Mouse (Mus musculus) lung, embryonic 14.5 days (tissue): Measurements from ENCODE around the gene Radil. TPM values are rescaled to one million over a fixed set of nuclear protein-coding genes. Genes with fewer than 3 reads are reported as not detected.

Experiments
- ATAC-seq: fragments of 200-750 bp; cut with Nextera tagmentation; 2 replicates; pipeline ENCODE4 v1.8.0; 2017; ENCODE audit warnings: mild to moderate bottlenecking, moderate TSS enrichment, moderate library complexity; ENCODE audit not compliant: insufficient read depth
- DNase-seq: peaks from one replicate; pipeline ENCODE4 v3.0.0-alpha.2; 2015
- H3K27ac ChIP-seq: fragments of 300-500 bp; sonication (generic); 2 replicates; pipeline ENCODE4 v1.5.1; 2014; ENCODE audit warnings: low read depth, mild to moderate bottlenecking, moderate library complexity
- H3K27me3 ChIP-seq: fragments of 300-500 bp; sonication (generic); 2 replicates; pipeline ENCODE4 v1.6.1; 2014; ENCODE audit warnings: low read length, control low read depth; ENCODE audit not compliant: insufficient read depth
- H3K36me3 ChIP-seq: fragments of 300-500 bp; sonication (generic); 2 replicates; pipeline ENCODE4 v1.6.1; 2014; ENCODE audit warnings: control low read depth; ENCODE audit not compliant: insufficient read depth
- H3K4me1 ChIP-seq: fragments of 300-500 bp; sonication (generic); 2 replicates; pipeline ENCODE4 v1.6.1; 2014; ENCODE audit warnings: antibody characterized with exemption, control low read depth; ENCODE audit not compliant: insufficient read depth
- H3K4me2 ChIP-seq: fragments of 300-500 bp; sonication (generic); 2 replicates; pipeline ENCODE4 v1.6.1; 2014; ENCODE audit warnings: mild to moderate bottlenecking
- H3K4me3 ChIP-seq: fragments of 300-500 bp; sonication (generic); 2 replicates; pipeline ENCODE4 v1.5.1; 2014; ENCODE audit warnings: low read depth, low read length
- H3K9ac ChIP-seq: fragments of 300-500 bp; sonication (generic); 2 replicates; pipeline ENCODE4 v1.6.1; 2014
- H3K9me3 ChIP-seq: fragments of 300-500 bp; sonication (generic); 2 replicates; pipeline ENCODE4 v1.6.1; 2016; ENCODE audit warnings: low read depth, low read length, control low read depth
- CTCF ChIP-seq: IDR thresholded peaks from 2 replicates; pipeline ENCODE4 v1.5.1; 2016; ENCODE audit warnings: antibody characterized with exemption, low read depth
- WGBS: fragments of 180-500 bp; shearing (Covaris S2); extraction: QIAGEN DNeasy Blood & Tissue Kit; methylation state at CpG from one replicate; pipeline ENCODE4 v1.1.7; 2014; 5-methylcytosine and 5-hydroxymethylcytosine counted together
- polyA plus RNA-seq: library from polyadenylated mRNA; unstranded; fragments of >200 nt; fragmentation: Nextera tagmentation; extraction: Ambion mirVana; gene quantifications from 2 replicates; pipeline ENCODE4 v1.2.1, GENCODE M21; 2014

Gene Radil
- polyA plus RNA-seq, result 1.5 and 2.6 TPM in 2 replicates

- 0 out of 2 replicates have a peak, but pooled peaks cover 7% of the 10 kb centered on the region for H3K27me3 ChIP-seq
- peak within 1 kb of the TSS; percentile 48; the same call in 1 of the 2 replicates for H3K27ac ChIP-seq
- ATAC-seq (peak; percentile 92), DNase-seq (peak; percentile 99)
- peak within 1 kb of the TSS; percentile 100 for H3K4me2 ChIP-seq
- 2% methylated on average over 77 of the region's 80 CpGs for WGBS
- no peaks in the 10 kb centered on the region for H3K4me1 ChIP-seq
- peak within 1 kb of the TSS; percentile 55 for H3K9ac ChIP-seq
- TF ChIP-seq CTCF, result peak; percentile 92
- H3K36me3 ChIP-seq, result no peaks in the 10 kb centered on the region
- H3K4me3 ChIP-seq, result peak within 1 kb of the TSS; percentile 64
- no peaks in the 10 kb centered on the region for H3K9me3 ChIP-seq
Observed at GRCm38 (mm10) chr5:142550706-142551652, at the start of gene Radil. TSS of gene Radil (minus strand) at chr5:142551098.

DNA sequence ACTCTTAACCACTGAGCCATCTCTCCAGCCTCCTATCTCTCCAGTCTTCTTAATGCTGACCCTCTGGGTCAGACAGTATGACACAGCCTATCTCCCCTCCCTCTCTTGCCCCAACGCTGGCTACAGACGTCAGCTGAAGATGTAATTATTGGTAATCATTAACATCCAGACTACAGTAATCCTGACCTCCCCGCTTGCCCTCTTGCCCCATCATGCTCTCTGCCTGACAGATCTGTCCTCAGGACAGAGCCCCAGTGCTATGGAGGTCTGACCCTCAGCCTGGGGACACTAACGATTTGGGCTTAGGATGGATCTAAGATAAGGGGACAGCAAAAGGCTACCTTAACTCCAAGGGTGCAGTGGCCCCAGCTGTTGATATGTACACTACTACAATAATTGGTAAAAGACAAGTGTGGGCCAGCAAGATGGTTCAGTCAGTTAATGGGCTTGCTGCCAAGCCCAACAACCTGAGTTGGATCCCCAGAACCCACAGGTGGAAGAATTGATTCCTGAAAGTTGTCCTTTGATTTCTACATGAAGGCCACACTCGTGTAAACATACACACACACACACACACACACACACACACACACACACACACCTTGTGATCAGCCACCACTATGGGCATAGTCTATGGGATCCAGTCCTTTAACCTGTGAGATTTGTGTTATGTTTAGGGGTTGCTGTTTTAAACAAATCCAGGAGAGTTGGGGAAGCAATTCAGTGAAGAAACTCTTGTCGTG lies 46.9 kb upstream of the Radil start:
- H3K4me2 ChIP-seq, result no peak overlapping the region
- H3K9me3 ChIP-seq, result no peaks in the 10 kb centered on the region
- no peaks in the 10 kb centered on the region for H3K4me1 ChIP-seq
- H3K4me3 ChIP-seq, result no peak overlapping the region
- whole genome bisulfite sequencing, result 56% methylated on average over 6 of the region's 6 CpGs
- H3K27me3 ChIP-seq, result no peaks in the 10 kb centered on the region
- no peaks in the 10 kb centered on the region for H3K36me3 ChIP-seq
- DNase-seq (no peak), ATAC-seq (no peak)
- H3K9ac ChIP-seq, result no peak overlapping the region
- no peak for TF ChIP-seq CTCF
- no peak overlapping the region for H3K27ac ChIP-seq

GRCm38 (mm10) chr5:142596723-142597122 lies 45.8 kb upstream of the Radil start:
- no peak overlapping the region for H3K4me2 ChIP-seq
- no peaks in the 10 kb centered on the region for H3K36me3 ChIP-seq
- H3K27me3 ChIP-seq, result no peaks in the 10 kb centered on the region
- DNase-seq (no peak), ATAC-seq (no peak)
- H3K9ac ChIP-seq, result no peak overlapping the region
- WGBS, result 69% methylated on average over 6 of the region's 6 CpGs
- no peaks in the 10 kb centered on the region for H3K9me3 ChIP-seq
- H3K27ac ChIP-seq, result no peak overlapping the region
- no peak overlapping the region for H3K4me3 ChIP-seq
- no peak for TF ChIP-seq CTCF
- no peaks in the 10 kb centered on the region for H3K4me1 ChIP-seq

DNA sequence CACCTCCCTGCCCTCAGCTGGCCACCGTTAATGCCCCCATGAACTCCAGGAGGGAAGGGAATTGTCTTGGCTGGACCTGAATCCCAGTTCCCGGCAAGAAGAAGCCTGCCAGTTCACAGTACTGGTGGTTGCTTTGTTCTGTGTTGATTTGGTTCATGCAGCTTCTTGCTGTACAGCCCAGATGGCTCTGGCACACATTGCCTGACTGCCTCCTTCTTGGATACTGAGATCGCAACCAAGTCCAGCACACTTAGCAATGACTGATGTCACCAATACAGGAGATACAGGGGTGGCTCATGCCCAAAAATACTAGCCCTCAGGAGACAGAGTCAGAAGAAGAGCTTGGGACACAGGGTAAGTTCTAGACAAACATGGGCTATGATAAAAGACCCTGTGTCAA lies 44.8 kb upstream of the Radil start:
- no peaks in the 10 kb centered on the region for H3K36me3 ChIP-seq
- no peak overlapping the region for H3K4me2 ChIP-seq
- ATAC-seq, result no peak
- H3K4me3 ChIP-seq, result no peak overlapping the region
- DNase-seq, result no peak
- no peaks in the 10 kb centered on the region for H3K9me3 ChIP-seq
- H3K4me1 ChIP-seq, result no peaks in the 10 kb centered on the region
- no peak overlapping the region for H3K27ac ChIP-seq
- 69% methylated on average over 3 of the region's 3 CpGs for WGBS
- H3K27me3 ChIP-seq, result no peaks in the 10 kb centered on the region
- H3K9ac ChIP-seq, result no peak overlapping the region
- no peak for TF ChIP-seq CTCF

DNA sequence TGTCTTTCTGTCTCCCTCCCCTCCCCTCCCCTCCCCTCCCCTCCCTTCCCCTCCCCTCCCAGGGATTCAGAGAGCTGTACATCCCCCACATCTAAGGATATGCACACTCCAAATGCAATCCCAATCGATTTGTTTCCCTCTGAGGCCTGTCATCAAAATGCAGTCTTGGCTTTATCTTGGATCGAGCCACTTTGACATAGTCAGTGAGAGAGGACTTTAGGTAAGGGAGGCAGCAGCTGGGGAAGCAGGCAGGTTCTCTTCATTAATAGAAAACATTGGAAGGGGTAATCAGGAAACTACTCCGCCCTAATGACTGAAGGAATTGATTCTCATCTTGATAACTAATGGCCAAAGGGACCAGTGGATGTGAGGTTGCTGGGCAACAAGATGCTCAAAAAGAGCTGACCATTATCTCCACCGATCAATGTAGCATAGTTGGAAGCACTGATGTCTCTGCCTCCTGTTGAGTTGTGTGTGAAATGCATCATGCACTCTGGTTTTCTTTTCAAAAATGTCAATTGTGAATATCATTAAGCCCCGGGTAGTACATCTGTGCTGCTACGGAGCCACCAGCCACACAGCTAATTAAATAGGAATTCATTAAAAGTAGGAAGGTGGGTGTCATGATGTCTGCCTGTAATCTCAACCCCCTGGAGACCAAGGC lies 40.2 kb upstream of the Radil start:
- H3K9ac ChIP-seq, result no peak overlapping the region
- H3K9me3 ChIP-seq, result no peaks in the 10 kb centered on the region
- H3K4me1 ChIP-seq, result no peaks in the 10 kb centered on the region
- no peak overlapping the region for H3K4me2 ChIP-seq
- no peak overlapping the region for H3K4me3 ChIP-seq
- TF ChIP-seq CTCF, result no peak
- H3K36me3 ChIP-seq, result no peaks in the 10 kb centered on the region
- 82% methylated on average over 6 of the region's 6 CpGs for WGBS
- no peak for ATAC-seq
- no peak overlapping the region for H3K27ac ChIP-seq
- H3K27me3 ChIP-seq, result no peaks in the 10 kb centered on the region
- DNase-seq, result no peak

DNA sequence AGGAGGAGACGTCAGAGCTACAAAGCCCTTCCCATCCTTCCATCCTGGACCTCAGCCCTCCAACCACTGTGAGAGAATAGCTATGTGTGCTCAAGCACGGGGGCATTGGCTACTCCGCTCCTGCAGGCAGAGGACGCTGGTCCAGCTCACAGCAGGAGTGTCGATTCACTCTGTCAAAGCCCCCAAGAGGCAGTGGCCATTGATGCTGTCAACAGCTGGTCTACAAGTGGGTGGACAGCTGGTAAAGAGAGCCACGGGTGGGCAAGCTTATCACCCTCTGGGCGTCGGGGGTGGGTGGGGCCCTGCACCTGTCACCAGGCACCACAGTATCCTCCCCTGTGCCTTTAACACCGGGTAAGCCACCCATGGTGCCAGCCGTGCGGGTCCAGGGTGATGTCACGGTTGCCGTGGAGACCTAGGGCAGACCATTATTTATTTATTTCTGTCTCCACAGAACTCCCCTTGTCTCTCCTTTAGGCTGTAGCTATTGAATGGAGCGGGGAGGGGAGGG lies 32.8 kb upstream of the Radil start:
- ATAC-seq, result no peak
- H3K27me3 ChIP-seq, result no peaks in the 10 kb centered on the region
- no peak overlapping the region for H3K9ac ChIP-seq
- peak; percentile 28 for DNase-seq
- no peak for TF ChIP-seq CTCF
- H3K9me3 ChIP-seq, result no peaks in the 10 kb centered on the region
- H3K36me3 ChIP-seq, result no peaks in the 10 kb centered on the region
- H3K4me3 ChIP-seq, result no peak overlapping the region
- no peak overlapping the region for H3K27ac ChIP-seq
- no peaks in the 10 kb centered on the region for H3K4me1 ChIP-seq
- 39% methylated on average over 14 of the region's 14 CpGs for WGBS
- no peak overlapping the region for H3K4me2 ChIP-seq

GRCm38 (mm10) chr5:142581517-142581916 lies 30.6 kb upstream of the Radil start:
- H3K9ac ChIP-seq, result no peak overlapping the region
- peak; percentile 85 for DNase-seq
- no peaks in the 10 kb centered on the region for H3K4me1 ChIP-seq
- no peak overlapping the region for H3K4me2 ChIP-seq
- no peak overlapping the region for H3K27ac ChIP-seq
- no peaks in the 10 kb centered on the region for H3K9me3 ChIP-seq
- no peak overlapping the region for H3K4me3 ChIP-seq
- ATAC-seq, result peak; percentile 77
- H3K36me3 ChIP-seq, result no peaks in the 10 kb centered on the region
- peak; percentile 91 for TF ChIP-seq CTCF
- WGBS, result 9% methylated on average over 5 of the region's 5 CpGs
- no peaks in the 10 kb centered on the region for H3K27me3 ChIP-seq
